In genomic region chr19:36103909-36104308, GRCm38 (mm10) we compare ENCODE assay signal across 26 mouse cellular contexts. TPM values are rescaled to one million over a fixed set of nuclear protein-coding genes. Genes with fewer than 3 reads are reported as not detected.
"Had no signal": no experiment of that assay in that cellular context is flagged by ENCODE, and none has a peak within 500 bp of the region (broad histone marks: within the 10 kb centered on the region; RNA-seq: fewer than 3 reads in every experiment).

No protein-coding gene starts in this region.

- H3K27me3 ChIP-seq: limb, embryonic 15.5 days; megakaryocyte, embryonic 14.5 days; midbrain, embryonic 13.5 days had no signal

- ATAC-seq: liver, postnatal 0 days; lung, postnatal 0 days; midbrain, embryonic 13.5 days; midbrain, embryonic 16.5 days had no signal

- H3K4me3 ChIP-seq: layer of hippocampus, adult 2 months; limb, embryonic 12.5 days; limb, embryonic 15.5 days; megakaryocyte, embryonic 14.5 days; midbrain, embryonic 10.5 days; midbrain, embryonic 13.5 days had no signal

- DNase-seq: kidney, adult 18-20 months; kidney, adult 9 months; kidney, postnatal 14 days; layer of hippocampus, adult 9-11 months; left cerebral cortex, postnatal 4 days; liver, postnatal 0 days; lung, embryonic 14.5 days; thymus, adult 2 months; thymus, postnatal 14 days; thymus, postnatal 4 days had no signal

RNA-seq across cellular contexts. Expression of gene Ankrd1, which starts 16.0 kb away (rescaled TPM):
- total RNA-seq: layer of hippocampus, adult 2 months; layer of hippocampus, postnatal 25 days; left cerebral cortex, adult 18-20 months; left cerebral cortex, postnatal 4 days; monocyte, adult 5-6 weeks had no signal
- polyA plus RNA-seq: macrophage; midbrain, embryonic 10.5 days; midbrain, embryonic 13.5 days; midbrain, embryonic 16.5 days; neural tube, embryonic 14.5 days; small intestine, adult 2 months; testis, adult 2 months had no signal

RNA-seq across cellular contexts. Expression of gene Htr7, which starts 46.6 kb away (rescaled TPM):
- total RNA-seq: monocyte, adult 5-6 weeks had no signal
- polyA plus RNA-seq: liver, embryonic 11.5 days; lung, embryonic 14.5 days; lung, postnatal 0 days had no signal
